Comparison of ENCODE assay signal across 15 mouse cellular contexts in genomic region chr8:22390766-22391463, GRCm38 (mm10). TPM values are rescaled to one million over a fixed set of nuclear protein-coding genes. Genes with fewer than 3 reads are reported as not detected.
DNase-seq lines count a peak whose midpoint lies in the region; ATAC-seq lines count a peak whose summit lies in the region.
"Had no signal": no experiment of that assay in that cellular context is flagged by ENCODE, and none has a peak within 500 bp of the region (broad histone marks: within the 10 kb centered on the region; RNA-seq: fewer than 3 reads in every experiment).

No protein-coding gene starts in this region.

- H3K4me1 ChIP-seq in midbrain, embryonic 11.5 days (ENCODE audit: control insufficient read depth, insufficient read depth, low read length) = no peaks in the 10 kb centered on the region
- H3K4me1 ChIP-seq: embryonic facial prominence, embryonic 15.5 days; heart, embryonic 12.5 days; neural tube, embryonic 13.5 days had no signal

- WGBS in midbrain, embryonic 11.5 days = 92% methylated on average over 8 of the region's 8 CpGs

- no peak overlapping the region for H3K4me2 ChIP-seq in midbrain, embryonic 11.5 days
- H3K4me2 ChIP-seq: embryonic facial prominence, embryonic 15.5 days; heart, embryonic 12.5 days; limb, embryonic 13.5 days; neural tube, embryonic 13.5 days had no signal

- H3K9me3 ChIP-seq in midbrain, embryonic 11.5 days (ENCODE audit: control insufficient read depth, low read length) = no peaks in the 10 kb centered on the region
- H3K9me3 ChIP-seq: embryonic facial prominence, embryonic 15.5 days; heart, embryonic 12.5 days; limb, embryonic 13.5 days; neural tube, embryonic 13.5 days had no signal

- no peak overlapping the region for H3K27ac ChIP-seq in midbrain, embryonic 11.5 days (ENCODE audit: low read depth, low read length)
- H3K27ac ChIP-seq: embryonic facial prominence, embryonic 15.5 days; left cerebral cortex, adult 2 months; limb, embryonic 13.5 days; neural tube, embryonic 13.5 days had no signal

- H3K4me3 ChIP-seq in midbrain, embryonic 11.5 days (ENCODE audit: low read depth, low read length) = no peak overlapping the region
- H3K4me3 ChIP-seq: embryonic facial prominence, embryonic 15.5 days; heart, embryonic 12.5 days; left cerebral cortex, adult 2 months; limb, embryonic 13.5 days; neural tube, embryonic 13.5 days had no signal

- no peak overlapping the region for H3K9ac ChIP-seq in midbrain, embryonic 11.5 days (ENCODE audit: low read length)
- H3K9ac ChIP-seq: embryonic facial prominence, embryonic 15.5 days; heart, embryonic 12.5 days; limb, embryonic 13.5 days; neural tube, embryonic 13.5 days had no signal

- peak; percentile 67 for DNase-seq in kidney, adult 18-20 months
- DNase-seq in kidney, postnatal 36 days = peak; percentile 54 to 80
- peak; percentile 53 for DNase-seq in splenic B cell, adult 2 months (ENCODE audit: low read depth, low spot score)
- no peak for DNase-seq in midbrain, embryonic 11.5 days (ENCODE audit: low spot score, missing footprints)
- no peak for DNase-seq in lung, postnatal 4 days
- no peak for DNase-seq in frontal cortex, postnatal 36 days (ENCODE audit: low spot score in 2 of 2)
- DNase-seq: cerebellum, adult 11 months; gastrocnemius, postnatal 10 days had no signal

- H3K36me3 ChIP-seq in splenic B cell, adult 2 months (ENCODE audit: control insufficient read depth, insufficient read depth, low read length, poor library complexity, severe bottlenecking) = no peaks in the 10 kb centered on the region
- no peaks in the 10 kb centered on the region; the same call in 1 of the 2 replicates for H3K36me3 ChIP-seq in midbrain, embryonic 11.5 days (ENCODE audit: control insufficient read depth, insufficient read depth, low read length)

- no peaks in the 10 kb centered on the region for H3K27me3 ChIP-seq in splenic B cell, adult 2 months (ENCODE audit: control insufficient read depth, insufficient read depth, low read length, poor library complexity, severe bottlenecking)
- H3K27me3 ChIP-seq in midbrain, embryonic 11.5 days (ENCODE audit: control insufficient read depth, insufficient read depth, low read length) = no peaks in the 10 kb centered on the region
- H3K27me3 ChIP-seq: embryonic facial prominence, embryonic 15.5 days; heart, embryonic 12.5 days; limb, embryonic 13.5 days; neural tube, embryonic 13.5 days had no signal

- 0 out of 2 replicates have a peak, but pooled peaks have one; percentile 22 for ATAC-seq in common myeloid progenitor, adult 5-6 weeks (replicated peaks; ENCODE audit: low read depth, poor library complexity, severe bottlenecking)
- ATAC-seq in midbrain, embryonic 11.5 days (ENCODE audit: low FRiP score) = no peak
- ATAC-seq: forebrain, embryonic 14.5 days had no signal

RNA-seq across cellular contexts. Expression of gene Slc25a15, which starts 7.5 kb away (rescaled TPM):
- total RNA-seq in common myeloid progenitor, adult 5-6 weeks (2017) = 13.4 and 15.1 TPM in 2 replicates
- polyA plus RNA-seq in midbrain, embryonic 11.5 days (2014; fragmentation: Nextera tagmentation; extraction: Ambion mirVana) = 14.6 and 16.4 TPM in 2 replicates

RNA-seq across cellular contexts. Expression of gene Mrps31, which starts 20.2 kb away (rescaled TPM):
- total RNA-seq in common myeloid progenitor, adult 5-6 weeks (2017) = 29.7 and 39.8 TPM in 2 replicates
- polyA plus RNA-seq in midbrain, embryonic 11.5 days (2014; fragmentation: Nextera tagmentation; extraction: Ambion mirVana) = 45.3 and 47.0 TPM in 2 replicates

Comparison
In these comparisons a context has a peak if more than half of its experiments do, and no peak if none do; other contexts are left out.
1. DNase-seq: peak in kidney, adult 18-20 months (single experiment), kidney, postnatal 36 days (2 of 2) and splenic B cell, adult 2 months (single experiment); none in midbrain, embryonic 11.5 days (single experiment), lung, postnatal 4 days (0 of 2) and frontal cortex, postnatal 36 days (0 of 2).